Mouse (Mus musculus): ENCODE results near the gene Gm37240. TPM values are rescaled to one million over a fixed set of nuclear protein-coding genes. Genes with fewer than 3 reads are reported as not detected.

The Gm37240 gene
- polyA plus RNA-seq, 1 experiment from 2014 or later, result 12.7 TPM

DNA sequence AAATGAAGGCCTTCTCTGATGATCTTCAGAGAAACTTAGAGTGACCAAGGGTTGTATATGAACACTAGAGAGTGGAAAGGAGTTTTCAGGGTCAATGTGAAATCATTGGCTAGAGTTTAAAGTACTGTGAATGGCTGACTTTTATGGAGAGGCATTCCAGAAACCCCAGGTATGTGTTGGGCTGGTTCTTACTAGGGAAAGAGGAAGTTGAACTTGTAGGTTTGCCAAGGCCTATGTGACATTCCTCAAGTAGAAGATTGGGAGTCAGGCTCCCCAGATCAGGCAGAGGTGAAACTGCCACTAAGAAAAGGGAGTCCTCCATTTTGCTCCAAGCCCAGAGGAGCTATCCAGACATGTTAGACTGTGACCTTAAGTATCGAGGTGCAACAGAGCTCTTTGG lies 858.2 kb downstream of the Gm37240 start:
- Histone ChIP-seq H3K4me3 (no peak overlapping the region), H3K27ac (no peak overlapping the region), H3K27me3 (no peaks in the 10 kb centered on the region), H3K36me3 (no peaks in the 10 kb centered on the region), H3K9ac (no peak overlapping the region), H3K9me3 (replicated peaks) (no peaks in the 10 kb centered on the region), H3K4me1 (replicated peaks) (no peaks in the 10 kb centered on the region), H3K4me2 (no peak overlapping the region)
- WGBS, result 81% methylated on average over 1 of the region's 1 CpGs
- ATAC-seq (replicated peaks; ENCODE audit: insufficient number of reproducible peaks, insufficient read depth, low FRiP score, low read depth), result no peak

DNA sequence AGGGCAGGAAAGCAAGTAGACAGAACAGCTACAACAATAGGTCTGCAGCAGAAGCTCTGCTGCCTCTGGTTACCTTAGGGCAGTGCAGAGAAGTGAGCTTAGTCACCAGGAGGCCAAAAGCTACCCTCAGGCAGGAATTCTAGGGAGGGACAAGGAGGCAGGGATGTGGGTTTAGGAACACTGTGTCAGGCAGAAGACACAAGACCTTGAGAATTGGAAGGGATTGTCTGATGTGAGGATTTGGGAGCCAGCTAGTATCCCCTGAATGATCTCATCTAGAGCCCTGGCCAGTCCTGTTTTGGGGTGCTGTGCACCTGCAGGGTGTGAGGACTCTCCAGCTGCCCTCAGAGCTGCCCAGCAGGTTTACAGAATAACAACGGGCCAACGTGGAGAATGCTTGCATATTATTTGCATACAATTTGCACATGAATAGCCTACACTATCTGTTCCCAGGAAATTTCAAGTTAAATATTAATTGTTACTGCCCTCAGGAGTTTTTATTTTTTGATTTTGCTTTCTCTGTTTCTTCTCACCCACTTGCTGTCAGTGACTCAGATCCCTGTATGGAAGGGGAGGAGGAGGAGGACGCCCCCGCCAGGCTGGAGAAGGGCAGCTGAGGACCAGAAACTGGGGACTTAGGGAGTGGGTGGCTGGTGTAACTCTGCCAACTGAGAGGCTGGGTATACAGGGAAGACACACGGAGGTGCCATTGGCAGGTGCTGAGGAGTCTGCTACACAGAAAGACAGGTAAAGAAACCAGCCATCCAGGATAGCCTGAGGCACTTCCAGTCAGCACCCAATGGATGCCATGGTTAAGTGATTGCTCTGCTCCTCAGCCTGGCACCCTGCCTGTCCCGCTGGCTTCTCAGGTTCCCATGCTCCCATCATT lies 862.3 kb downstream of the Gm37240 start:
- no peak for ATAC-seq (replicated peaks; ENCODE audit: insufficient number of reproducible peaks, insufficient read depth, low FRiP score, low read depth)
- 34% methylated on average over 6 of the region's 6 CpGs for WGBS
- no peaks in the 10 kb centered on the region for H3K36me3 ChIP-seq
- no peak overlapping the region for H3K4me3 ChIP-seq
- no peak overlapping the region for H3K9ac ChIP-seq
- no peak overlapping the region for H3K4me2 ChIP-seq
- no peak overlapping the region for H3K27ac ChIP-seq
- H3K9me3 ChIP-seq (replicated peaks), result no peaks in the 10 kb centered on the region
- H3K27me3 ChIP-seq, result no peaks in the 10 kb centered on the region
- no peaks in the 10 kb centered on the region for H3K4me1 ChIP-seq (replicated peaks)

DNA sequence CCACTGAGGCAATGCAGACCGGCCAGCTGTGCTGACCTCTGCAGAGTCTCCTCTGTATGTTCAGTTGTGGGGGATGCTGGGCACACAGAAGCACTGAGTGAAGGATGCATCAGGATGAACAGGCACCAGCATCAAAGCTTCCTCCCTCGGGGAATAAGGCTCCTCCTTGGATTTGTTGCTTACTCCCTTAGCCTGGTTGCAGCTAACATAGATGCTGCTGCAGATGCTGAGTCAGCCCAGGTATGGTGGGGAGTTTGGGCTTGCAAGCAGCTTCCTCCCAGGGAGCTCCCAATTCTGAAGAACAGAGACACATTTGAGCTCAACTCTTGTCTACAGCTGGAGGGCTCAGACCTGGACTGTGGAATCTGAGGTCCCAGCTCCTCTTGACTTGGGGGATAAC lies 863.1 kb downstream of the Gm37240 start:
- Histone ChIP-seq H3K4me3 (no peak overlapping the region), H3K9ac (no peak overlapping the region), H3K9me3 (replicated peaks) (no peaks in the 10 kb centered on the region), H3K27me3 (no peaks in the 10 kb centered on the region), H3K27ac (no peak overlapping the region), H3K36me3 (no peaks in the 10 kb centered on the region), H3K4me2 (no peak overlapping the region), H3K4me1 (replicated peaks) (no peaks in the 10 kb centered on the region)
- ATAC-seq (replicated peaks; ENCODE audit: insufficient number of reproducible peaks, insufficient read depth, low FRiP score, low read depth), result no peak
- WGBS, result 59% methylated on average over 2 of the region's 2 CpGs

DNA sequence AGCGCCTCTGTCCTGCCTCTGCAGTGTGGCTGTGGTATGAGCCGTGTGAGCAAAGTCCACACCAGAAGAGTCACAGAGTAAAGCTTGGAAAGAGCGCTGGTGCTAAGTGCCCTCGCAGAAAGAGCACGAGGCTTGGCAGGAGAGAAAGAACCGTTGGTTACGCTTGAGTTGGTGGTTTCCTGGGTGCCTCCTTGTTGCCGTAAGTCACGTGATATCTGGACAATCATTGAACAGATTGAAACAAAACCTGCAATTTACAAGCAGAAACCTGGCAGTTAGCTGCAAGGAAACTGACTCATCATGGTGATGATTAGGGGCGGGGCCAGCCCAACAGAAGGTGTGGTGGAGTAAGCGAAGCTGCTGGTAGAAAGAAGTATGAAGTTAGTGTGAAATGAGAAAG lies 864.5 kb downstream of the Gm37240 start:
- H3K36me3 ChIP-seq, result no peaks in the 10 kb centered on the region
- WGBS, result 66% methylated on average over 11 of the region's 11 CpGs

DNA sequence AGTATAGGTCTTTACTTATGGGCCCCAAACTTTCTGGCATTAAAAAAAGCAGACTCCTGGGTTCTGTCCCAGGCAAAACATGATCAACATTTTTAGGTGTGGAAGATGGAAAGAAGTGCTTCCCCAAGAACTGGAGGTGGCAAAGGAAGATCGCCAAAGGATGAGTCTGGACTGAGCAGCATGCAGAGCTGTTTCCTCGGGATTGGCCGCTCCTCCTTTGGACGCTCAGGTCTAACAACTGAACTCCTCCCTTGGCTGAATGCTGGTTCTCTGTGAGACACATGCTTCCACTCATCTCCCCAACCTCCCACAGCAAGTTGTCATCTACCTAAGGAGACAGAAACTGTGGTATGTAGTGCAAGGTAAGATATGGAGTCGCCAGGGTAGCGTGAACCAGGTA lies 865.5 kb downstream of the Gm37240 start:
- H3K27ac ChIP-seq, result no peak overlapping the region
- WGBS, result 88% methylated on average over 6 of the region's 6 CpGs
- no peaks in the 10 kb centered on the region for H3K27me3 ChIP-seq
- no peaks in the 10 kb centered on the region for H3K9me3 ChIP-seq (replicated peaks)
- H3K4me2 ChIP-seq, result no peak overlapping the region
- H3K4me1 ChIP-seq (replicated peaks), result no peaks in the 10 kb centered on the region
- ATAC-seq (replicated peaks; ENCODE audit: insufficient number of reproducible peaks, insufficient read depth, low FRiP score, low read depth), result no peak
- H3K4me3 ChIP-seq, result no peak overlapping the region
- no peak overlapping the region for H3K9ac ChIP-seq
- H3K36me3 ChIP-seq, result no peaks in the 10 kb centered on the region

More for the DNA sequence above, 864.5 kb downstream of the Gm37240 start:
- ATAC-seq (replicated peaks; ENCODE audit: insufficient number of reproducible peaks, insufficient read depth, low FRiP score, low read depth), result no peak
- H3K4me2 ChIP-seq, result no peak overlapping the region
- H3K4me3 ChIP-seq, result no peak overlapping the region
- no peak overlapping the region for H3K9ac ChIP-seq
- no peaks in the 10 kb centered on the region for H3K27me3 ChIP-seq
- no peak overlapping the region for H3K27ac ChIP-seq
- no peaks in the 10 kb centered on the region for H3K4me1 ChIP-seq (replicated peaks)
- no peaks in the 10 kb centered on the region for H3K9me3 ChIP-seq (replicated peaks)

DNA sequence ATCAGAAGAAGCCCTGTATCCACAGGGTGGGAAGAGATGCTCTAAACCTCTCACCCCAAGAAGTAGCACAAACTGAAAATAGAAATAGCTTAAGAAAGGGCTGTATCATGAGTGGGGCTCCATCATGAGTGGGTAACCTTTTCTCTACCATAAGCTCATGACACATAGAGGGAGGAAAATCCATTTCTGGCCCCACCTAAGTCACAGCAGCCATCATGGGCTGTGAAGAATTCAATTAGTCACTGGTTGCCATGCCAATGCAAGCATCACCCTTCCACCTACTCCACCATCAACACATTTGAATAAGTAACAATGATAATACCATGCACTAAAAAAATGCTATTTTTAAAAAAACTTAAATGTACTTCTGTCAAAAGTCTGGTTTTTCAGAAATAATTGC lies 867.2 kb downstream of the Gm37240 start:
- Histone ChIP-seq H3K9ac (no peak overlapping the region), H3K9me3 (replicated peaks) (no peaks in the 10 kb centered on the region), H3K36me3 (no peaks in the 10 kb centered on the region), H3K27me3 (no peaks in the 10 kb centered on the region), H3K4me1 (replicated peaks) (peaks cover 8% of the 10 kb centered on the region), H3K4me2 (no peak overlapping the region), H3K4me3 (no peak overlapping the region), H3K27ac (no peak overlapping the region)
- ATAC-seq (replicated peaks; ENCODE audit: insufficient number of reproducible peaks, insufficient read depth, low FRiP score, low read depth), result no peak

DNA sequence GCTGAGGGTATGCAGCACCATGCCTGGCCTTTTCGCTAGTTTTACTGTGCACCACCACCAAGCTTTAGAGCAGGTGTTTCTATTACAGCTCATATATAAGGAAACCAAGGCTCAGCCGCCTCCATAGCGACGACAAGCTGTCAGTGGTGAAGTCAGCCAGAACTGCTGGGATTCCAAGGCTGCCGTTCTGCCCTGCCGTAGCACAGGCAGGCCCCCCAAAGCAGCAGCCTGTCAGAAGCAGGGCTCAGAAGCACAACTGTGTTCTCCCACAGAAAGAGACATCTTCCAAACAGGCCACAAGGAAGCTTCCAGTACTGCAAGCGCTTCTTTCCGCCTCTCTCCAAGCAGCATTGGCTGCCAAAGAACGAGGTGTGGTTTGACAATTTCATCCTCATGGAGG lies 871.7 kb downstream of the Gm37240 start:
- no peak overlapping the region for H3K9ac ChIP-seq

DNA sequence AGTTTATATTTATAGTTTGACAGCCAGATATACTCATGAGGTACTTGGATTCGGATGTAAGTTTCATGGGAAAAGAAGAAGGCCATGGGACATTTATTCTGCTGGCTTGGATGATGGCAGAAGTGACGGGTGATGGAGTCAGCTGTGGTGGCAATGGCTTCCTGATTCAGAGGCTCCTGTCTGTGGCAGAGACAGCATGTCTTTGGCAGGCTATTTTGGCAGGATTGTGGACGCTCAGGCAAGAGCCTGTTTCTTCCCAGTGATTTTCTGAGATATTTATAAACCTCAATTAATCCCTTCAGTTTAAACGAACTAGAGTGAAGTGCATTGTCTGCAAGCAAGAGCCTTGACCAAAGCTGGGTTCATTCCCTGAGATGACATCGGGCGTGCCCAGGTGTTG lies 874.4 kb downstream of the Gm37240 start:
- no peak for ATAC-seq (replicated peaks; ENCODE audit: insufficient number of reproducible peaks, insufficient read depth, low FRiP score, low read depth)
- WGBS, result 80% methylated on average over 6 of the region's 6 CpGs

More for the DNA sequence above, 871.7 kb downstream of the Gm37240 start:
- no peak overlapping the region for H3K4me2 ChIP-seq
- ATAC-seq (replicated peaks; ENCODE audit: insufficient number of reproducible peaks, insufficient read depth, low FRiP score, low read depth), result no peak
- H3K36me3 ChIP-seq, result no peaks in the 10 kb centered on the region
- no peaks in the 10 kb centered on the region for H3K9me3 ChIP-seq (replicated peaks)
- no peaks in the 10 kb centered on the region for H3K27me3 ChIP-seq
- peaks cover 8% of the 10 kb centered on the region for H3K4me1 ChIP-seq (replicated peaks)
- no peak overlapping the region for H3K27ac ChIP-seq
- 30% methylated on average over 9 of the region's 9 CpGs for WGBS
- no peak overlapping the region for H3K4me3 ChIP-seq

DNA sequence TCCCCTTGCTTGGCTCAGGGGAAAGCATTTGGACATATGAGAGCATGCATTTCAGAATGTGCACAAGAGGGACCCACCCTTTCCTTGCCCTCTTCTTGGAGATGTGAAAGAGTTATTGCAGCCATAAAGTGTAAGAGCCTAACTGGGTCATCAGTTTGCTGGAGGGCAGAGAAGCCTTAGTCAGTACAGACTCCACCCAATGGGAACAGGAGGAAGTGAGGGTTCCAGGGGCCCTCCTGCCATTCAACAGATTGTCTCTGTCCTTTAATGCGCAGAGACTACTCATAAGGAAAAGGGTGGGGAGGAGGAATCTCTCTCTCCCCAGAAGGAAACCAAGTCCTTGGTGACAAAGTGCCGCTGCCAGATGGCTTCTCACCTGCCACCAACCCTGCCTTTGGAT lies 882.1 kb downstream of the Gm37240 start:
- WGBS, result 89% methylated on average over 2 of the region's 2 CpGs

More for the DNA sequence above, 874.4 kb downstream of the Gm37240 start:
- no peaks in the 10 kb centered on the region for H3K27me3 ChIP-seq
- H3K4me2 ChIP-seq, result no peak overlapping the region
- H3K9me3 ChIP-seq (replicated peaks), result no peaks in the 10 kb centered on the region
- no peak overlapping the region for H3K4me3 ChIP-seq
- H3K4me1 ChIP-seq (replicated peaks), result peaks cover 8% of the 10 kb centered on the region
- H3K36me3 ChIP-seq, result no peaks in the 10 kb centered on the region
- H3K9ac ChIP-seq, result no peak overlapping the region
- no peak overlapping the region for H3K27ac ChIP-seq

DNA sequence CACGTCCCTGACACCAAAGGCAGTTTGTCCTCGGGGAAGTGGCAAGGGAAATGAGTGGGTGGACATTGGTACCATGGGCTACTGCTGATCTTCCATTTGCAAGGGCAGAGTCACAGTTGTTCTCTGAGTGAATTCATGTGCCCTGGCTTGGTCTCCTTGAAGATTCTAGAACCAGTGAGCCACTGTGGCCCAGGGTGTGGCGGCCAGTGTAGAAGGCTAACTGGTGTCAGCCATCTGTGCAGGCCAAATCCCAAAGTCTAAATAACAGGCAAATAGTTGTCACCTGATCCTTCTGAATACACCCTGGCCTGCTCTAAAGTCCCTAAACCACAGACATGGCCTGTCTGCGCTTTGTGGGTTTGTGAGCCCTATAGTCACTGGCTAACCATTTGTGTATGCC lies 898.4 kb downstream of the Gm37240 start:
- Histone ChIP-seq H3K4me1 (replicated peaks) (no peaks in the 10 kb centered on the region), H3K4me3 (no peak overlapping the region), H3K27ac (no peak overlapping the region), H3K36me3 (no peaks in the 10 kb centered on the region), H3K9ac (no peak overlapping the region), H3K4me2 (no peak overlapping the region), H3K9me3 (replicated peaks) (no peaks in the 10 kb centered on the region), H3K27me3 (no peaks in the 10 kb centered on the region)
- ATAC-seq (replicated peaks; ENCODE audit: insufficient number of reproducible peaks, insufficient read depth, low FRiP score, low read depth), result no peak
- WGBS, result 84% methylated on average over 4 of the region's 4 CpGs

More for the DNA sequence above, 882.1 kb downstream of the Gm37240 start:
- H3K27ac ChIP-seq, result no peak overlapping the region
- H3K36me3 ChIP-seq, result no peaks in the 10 kb centered on the region
- H3K27me3 ChIP-seq, result no peaks in the 10 kb centered on the region
- H3K9me3 ChIP-seq (replicated peaks), result no peaks in the 10 kb centered on the region
- no peak overlapping the region for H3K4me3 ChIP-seq
- no peak overlapping the region for H3K9ac ChIP-seq
- no peaks in the 10 kb centered on the region for H3K4me1 ChIP-seq (replicated peaks)
- ATAC-seq (replicated peaks; ENCODE audit: insufficient number of reproducible peaks, insufficient read depth, low FRiP score, low read depth), result no peak
- no peak overlapping the region for H3K4me2 ChIP-seq

DNA sequence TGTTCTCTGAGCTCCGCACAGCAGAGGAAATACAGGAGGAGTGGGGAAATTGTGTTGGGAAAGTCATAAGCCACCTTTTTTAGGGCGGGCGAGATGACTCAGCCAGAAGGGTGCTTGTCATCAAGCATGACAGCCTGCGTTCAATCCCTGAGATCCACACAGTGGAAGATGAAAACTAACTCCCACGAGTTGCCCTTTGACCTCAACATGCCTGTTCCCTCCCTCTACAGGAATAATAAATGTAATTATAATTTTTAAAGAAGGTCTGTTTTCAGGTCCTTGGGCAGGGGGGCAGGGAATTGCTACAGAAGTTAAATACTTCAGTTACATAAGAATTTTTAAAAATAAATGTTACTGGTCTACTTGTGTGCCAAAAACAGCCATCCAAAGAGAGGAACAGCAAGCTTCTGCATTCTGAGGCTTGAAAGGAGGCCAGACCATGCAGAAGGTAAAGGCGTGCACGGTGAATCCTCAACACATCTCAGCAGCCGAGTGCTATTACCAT lies 902.1 kb downstream of the Gm37240 start:
- WGBS, result 76% methylated on average over 8 of the region's 8 CpGs

DNA sequence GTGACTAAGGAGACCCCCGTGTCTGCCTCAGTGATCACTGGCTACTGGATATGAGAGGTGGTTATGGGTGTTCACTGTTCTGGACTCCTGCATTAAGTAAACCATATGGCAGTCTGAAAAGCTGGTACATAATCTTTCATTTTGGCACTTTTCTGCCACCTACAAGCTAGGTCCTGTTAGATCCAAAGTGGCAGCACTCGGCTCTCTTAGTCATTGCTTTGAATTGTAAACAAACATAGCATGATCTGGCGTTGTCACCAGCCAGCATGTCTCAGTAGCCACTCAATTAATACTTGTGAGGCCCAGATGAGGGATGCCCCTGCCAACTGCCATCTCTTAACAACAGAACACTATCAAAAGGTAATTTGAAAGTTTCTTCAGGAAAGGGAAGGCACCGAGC lies 904.6 kb downstream of the Gm37240 start:
- Histone ChIP-seq H3K27me3 (no peaks in the 10 kb centered on the region), H3K4me2 (no peak overlapping the region), H3K9ac (no peak overlapping the region), H3K4me1 (replicated peaks) (no peaks in the 10 kb centered on the region), H3K36me3 (0 out of 2 replicates have a peak, but pooled peaks cover 11% of the 10 kb centered on the region), H3K27ac (no peak overlapping the region), H3K4me3 (no peak overlapping the region), H3K9me3 (replicated peaks) (no peaks in the 10 kb centered on the region)
- 67% methylated on average over 4 of the region's 4 CpGs for WGBS
- ATAC-seq (replicated peaks; ENCODE audit: insufficient number of reproducible peaks, insufficient read depth, low FRiP score, low read depth), result no peak

More for the DNA sequence above, 902.1 kb downstream of the Gm37240 start:
- Histone ChIP-seq H3K4me2 (no peak overlapping the region), H3K4me1 (replicated peaks) (no peaks in the 10 kb centered on the region), H3K9me3 (replicated peaks) (no peaks in the 10 kb centered on the region), H3K9ac (no peak overlapping the region), H3K27me3 (no peaks in the 10 kb centered on the region), H3K36me3 (0 out of 2 replicates have a peak, but pooled peaks cover 1% of the 10 kb centered on the region), H3K4me3 (no peak overlapping the region), H3K27ac (no peak overlapping the region)
- ATAC-seq (replicated peaks; ENCODE audit: insufficient number of reproducible peaks, insufficient read depth, low FRiP score, low read depth), result no peak

Measured in heart, embryonic 15.5 days (tissue).